Mouse (Mus musculus) c-Kit-positive CD71-positive TER-119-negative erythroid progenitor cells, embryonic 14.5 days (primary cell): ENCODE results near the gene Tcte2.

Source experiments
- DNase-seq: peaks from one replicate; pipeline ENCODE4 v3.0.0-alpha.2; 2013; ENCODE audit warnings: low read depth

Tcte2 gene

GRCm38 (mm10) chr17:13745373-13745772 is 16.3 kb downstream of the Tcte2 start:
- no peak for DNase-seq

- no peak for DNase-seq
Measured at GRCm38 (mm10) chr17:13744824-13745223, 16.8 kb downstream of the Tcte2 start.

DNA sequence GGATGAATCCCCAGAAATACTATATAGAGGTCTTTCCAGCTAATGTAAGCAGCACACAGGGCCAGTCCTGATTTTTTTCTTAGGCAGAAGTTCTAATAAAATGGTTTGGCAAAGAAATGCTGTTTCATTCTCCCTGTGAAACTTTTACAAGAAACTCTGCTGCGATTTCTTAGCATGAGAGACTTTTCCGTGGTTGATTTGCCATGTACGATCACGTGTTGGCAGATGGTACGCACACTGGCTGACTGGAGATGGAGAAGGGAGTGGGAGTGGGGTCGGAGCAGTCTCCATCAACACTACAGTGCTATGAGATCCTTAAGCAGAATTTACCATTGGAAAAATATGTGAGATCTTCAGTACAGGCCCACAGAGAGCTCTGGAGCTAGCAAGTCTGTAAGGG is 17.4 kb downstream of the Tcte2 start:
- no peak for DNase-seq

- no peak for DNase-seq
Measured at GRCm38 (mm10) chr17:13743709-13744079, 17.9 kb downstream of the Tcte2 start.

DNA sequence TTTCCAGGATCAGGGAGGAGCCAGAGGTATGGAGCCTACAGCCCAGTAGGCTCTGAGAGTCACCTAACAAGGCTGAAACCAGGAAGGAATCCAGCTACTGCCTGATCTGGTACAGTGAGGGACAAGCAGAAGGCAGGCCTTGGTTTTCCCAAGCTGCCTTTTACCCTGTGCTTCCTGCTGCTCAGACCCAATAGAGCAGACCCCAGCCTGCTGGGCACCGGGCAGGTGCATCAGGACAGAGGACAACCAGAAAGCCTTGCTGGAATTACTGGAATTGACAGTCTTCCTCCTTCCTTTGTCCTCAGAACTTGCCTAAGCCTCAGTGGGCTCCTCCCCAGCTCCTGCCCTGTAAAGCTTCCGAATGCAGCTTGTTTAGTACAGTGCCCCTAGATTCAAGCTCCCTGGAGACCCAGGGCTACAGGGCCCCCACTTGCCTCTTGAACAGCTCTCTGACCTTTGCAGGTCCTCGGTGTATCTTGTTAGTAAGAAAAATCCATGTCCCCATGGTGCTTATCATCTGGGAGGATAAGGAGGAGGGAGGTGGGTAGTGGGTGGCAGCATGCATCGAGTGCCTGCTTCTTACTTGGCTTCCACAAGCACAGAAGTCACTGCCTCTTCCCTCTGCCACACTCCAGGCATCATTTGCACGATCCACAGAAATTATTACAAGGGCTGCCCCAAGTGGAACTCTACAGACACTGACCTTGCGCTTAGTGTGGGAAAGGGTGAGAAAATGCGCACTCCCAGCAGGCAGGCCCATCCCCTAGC is 18.5 kb downstream of the Tcte2 start:
- no peak for DNase-seq

DNA sequence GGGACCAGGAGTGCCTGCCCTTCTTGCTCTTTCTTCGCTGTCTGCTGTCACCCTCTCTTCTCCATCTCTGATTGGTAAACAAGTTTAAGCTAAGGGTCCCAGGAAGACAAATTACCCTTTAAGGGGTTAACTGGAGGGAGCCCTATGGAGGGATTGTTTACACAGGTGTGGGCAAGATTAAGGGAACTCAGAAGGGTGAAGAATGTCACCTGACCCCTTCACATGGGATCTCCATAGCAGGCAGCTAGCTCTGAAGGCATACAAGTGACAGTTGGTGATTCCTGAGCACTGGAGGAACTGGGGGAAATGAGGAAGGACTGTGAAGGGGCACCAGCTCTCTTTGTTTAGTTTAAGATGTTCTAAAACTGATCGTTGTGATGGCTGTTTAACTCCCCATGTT is 19.3 kb downstream of the Tcte2 start:
- no peak for DNase-seq

DNA sequence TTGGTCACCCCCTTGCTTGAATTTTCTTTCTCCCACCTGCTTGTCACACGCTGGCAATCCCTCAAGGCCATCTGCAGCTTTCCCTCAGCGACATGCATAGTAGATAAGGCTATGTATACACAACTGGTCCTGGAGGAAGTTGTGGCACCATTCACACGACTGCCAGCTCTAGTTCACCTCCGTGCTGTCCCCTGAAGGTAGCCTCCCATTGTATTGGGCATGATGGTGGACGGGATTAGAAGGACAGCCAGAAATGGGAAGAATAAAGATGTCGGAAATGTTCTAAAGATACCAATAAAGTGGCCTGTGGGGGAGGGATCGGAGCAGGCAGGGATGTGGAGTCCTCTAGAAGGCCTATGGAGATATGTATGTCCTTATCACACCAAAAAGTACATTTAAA is 20.0 kb downstream of the Tcte2 start:
- DNase-seq: no peak

DNA sequence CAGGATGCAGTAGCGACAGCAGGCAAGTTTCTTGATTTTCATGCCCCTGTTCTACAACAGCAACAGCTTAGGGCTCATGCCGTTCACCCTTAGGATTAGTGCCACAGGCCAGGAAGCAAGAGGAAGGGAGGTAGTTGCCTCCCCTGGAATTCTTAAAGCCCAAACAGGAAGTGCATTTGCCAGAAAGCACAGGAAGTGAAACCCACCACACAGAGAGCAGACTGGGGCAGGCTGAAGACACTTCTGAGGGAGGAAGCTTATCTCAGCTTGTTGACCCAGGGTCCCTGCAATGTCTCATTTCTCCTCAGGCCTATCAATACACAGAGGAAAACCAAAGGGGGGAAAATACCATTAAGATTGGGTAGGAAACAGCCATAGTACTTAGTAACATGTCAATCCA is 20.8 kb downstream of the Tcte2 start:
- no peak for DNase-seq

GRCm38 (mm10) chr17:13739981-13740380 is 21.6 kb downstream of the Tcte2 start:
- DNase-seq: no peak

GRCm38 (mm10) chr17:13738916-13739315 is 22.7 kb downstream of the Tcte2 start:
- no peak for DNase-seq

- no peak for DNase-seq
Measured at GRCm38 (mm10) chr17:13738121-13738776, 23.4 kb downstream of the Tcte2 start.

DNA sequence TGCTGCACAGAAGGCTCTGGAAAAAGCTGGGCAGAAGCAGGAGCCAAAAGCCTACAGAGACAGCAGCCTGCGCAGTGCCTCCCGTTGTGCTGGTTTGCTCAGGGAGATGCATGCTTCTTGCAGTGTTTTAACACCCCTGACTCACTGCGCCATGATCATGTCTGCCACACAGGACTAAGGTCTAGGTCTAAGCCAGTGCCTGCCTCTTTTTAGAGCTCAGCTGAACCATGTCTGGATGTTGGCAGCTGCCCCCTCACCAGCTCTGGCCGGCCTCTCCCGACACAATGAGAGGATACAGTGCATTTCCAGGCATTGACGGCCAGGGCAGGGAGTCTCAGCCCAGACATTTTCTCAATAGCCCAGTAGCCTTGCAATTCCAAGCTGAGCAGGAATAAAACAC is 24.3 kb downstream of the Tcte2 start:
- no peak for DNase-seq

DNA sequence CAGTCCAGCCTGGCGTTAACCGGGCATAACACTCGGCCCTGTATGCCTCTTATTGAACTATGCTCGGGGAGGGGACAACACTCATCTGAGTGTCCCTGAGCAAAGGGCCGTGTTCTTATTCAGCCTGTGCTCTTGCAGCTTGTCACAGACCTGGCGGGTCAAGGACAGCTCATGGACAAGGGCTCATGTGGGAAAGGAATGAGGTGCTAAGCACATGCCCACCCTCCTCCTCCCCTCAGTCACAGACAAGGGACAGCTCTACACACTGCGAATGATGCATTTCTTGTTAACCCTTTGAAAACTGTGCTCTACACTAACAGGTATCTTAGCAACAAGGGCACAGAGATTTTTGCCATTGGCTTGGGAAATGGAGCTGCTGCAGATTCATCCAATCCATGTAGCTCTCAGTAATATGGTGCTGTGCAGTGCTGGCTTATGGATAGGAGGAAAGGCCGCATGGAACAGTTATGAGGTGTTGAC is 25.8 kb downstream of the Tcte2 start:
- DNase-seq: no peak

GRCm38 (mm10) chr17:13735057-13735456 is 26.6 kb downstream of the Tcte2 start:
- DNase-seq: no peak

DNA sequence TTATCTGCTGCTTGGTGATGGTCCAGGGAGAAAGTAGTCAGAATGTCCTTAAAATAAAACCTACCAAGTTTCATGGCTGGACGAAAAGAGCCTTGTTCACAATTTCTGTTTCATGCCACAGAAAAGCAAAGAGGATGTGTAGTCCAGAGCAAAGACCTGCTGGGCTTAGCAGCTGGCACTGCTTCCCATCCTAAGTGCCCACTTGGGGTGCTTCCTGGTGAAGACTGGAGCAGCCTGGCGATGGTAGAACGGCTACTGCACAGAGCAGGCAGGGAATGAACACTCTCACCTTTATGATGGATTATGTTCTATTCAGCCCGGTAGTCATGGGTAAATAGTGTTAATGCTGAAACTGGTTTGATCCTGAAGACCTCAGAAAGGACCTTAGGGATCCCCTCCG is 27.7 kb downstream of the Tcte2 start:
- no peak for DNase-seq

DNA sequence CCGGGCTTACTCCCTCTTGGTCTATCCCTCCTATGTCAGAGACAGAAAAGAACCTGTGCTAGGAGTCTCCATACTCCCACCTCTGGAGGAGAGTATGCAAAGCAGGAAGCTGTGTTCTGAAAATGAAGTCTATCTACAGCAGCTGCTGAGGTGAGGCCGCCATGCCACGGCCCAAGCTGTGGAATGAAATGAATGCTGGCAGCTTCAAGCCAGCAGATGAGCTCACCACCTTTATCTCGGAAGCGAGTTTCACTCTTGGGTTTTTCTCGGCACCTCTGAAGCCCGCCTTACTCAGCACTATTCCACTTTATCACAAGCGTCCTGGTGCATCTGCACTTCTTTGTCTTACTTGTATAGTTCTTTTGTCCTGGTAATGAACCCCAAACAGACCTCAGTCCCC is 28.9 kb downstream of the Tcte2 start:
- DNase-seq: no peak

DNA sequence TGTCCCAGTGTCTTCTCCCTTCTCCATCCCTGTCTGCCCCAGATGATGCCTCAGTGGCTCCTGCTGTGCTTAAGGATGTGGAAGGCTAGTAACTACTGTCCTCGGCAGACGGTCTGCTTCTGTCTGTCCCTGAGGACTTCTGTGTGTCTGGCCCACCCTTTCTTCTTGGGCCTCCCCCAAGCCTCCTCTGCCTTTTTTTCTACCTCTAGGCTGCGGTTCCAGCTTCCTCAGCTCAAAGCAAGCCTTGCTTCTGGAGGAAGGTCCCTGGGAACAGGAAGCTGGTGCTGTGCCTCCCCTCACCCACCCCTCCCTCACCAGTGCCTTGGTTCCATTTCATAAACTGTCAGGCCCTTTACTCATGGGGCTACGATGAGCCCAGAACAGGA is 29.9 kb downstream of the Tcte2 start:
- DNase-seq: no peak

- DNase-seq: no peak
Measured at GRCm38 (mm10) chr17:13730980-13731726, 30.5 kb downstream of the Tcte2 start.

- no peak for DNase-seq
Measured at GRCm38 (mm10) chr17:13726832-13727355, 34.7 kb downstream of the Tcte2 start.

DNA sequence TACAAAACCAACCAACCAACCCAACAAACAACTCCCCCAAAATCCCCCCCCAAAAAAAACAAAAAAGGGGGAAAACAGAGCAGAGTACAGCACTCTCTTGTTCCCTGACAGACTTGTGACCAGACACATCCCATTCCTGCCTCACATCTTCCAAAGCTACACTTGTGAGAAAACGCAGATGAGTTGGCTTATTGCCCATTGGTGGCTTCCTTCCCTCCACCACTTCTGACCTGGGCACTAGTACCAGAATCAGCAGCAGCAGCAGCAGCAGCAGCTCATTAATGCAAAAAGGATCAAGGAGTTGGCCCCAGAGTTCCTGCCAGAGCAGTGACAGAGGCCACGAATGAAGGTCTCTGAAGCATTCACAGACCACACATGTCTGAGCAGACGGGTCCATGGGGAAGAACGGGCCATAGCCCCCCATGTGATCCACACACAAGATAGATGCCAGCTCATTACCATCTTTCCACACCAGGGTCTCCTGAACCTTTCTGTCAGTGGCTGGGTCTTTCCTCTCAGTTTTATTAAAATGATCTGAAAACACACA is 36.5 kb downstream of the Tcte2 start:
- DNase-seq: no peak

GRCm38 (mm10) chr17:13722434-13722833 is 39.2 kb downstream of the Tcte2 start:
- DNase-seq: no peak

GRCm38 (mm10) chr17:13721372-13721771 is 40.3 kb downstream of the Tcte2 start:
- DNase-seq: no peak

DNA sequence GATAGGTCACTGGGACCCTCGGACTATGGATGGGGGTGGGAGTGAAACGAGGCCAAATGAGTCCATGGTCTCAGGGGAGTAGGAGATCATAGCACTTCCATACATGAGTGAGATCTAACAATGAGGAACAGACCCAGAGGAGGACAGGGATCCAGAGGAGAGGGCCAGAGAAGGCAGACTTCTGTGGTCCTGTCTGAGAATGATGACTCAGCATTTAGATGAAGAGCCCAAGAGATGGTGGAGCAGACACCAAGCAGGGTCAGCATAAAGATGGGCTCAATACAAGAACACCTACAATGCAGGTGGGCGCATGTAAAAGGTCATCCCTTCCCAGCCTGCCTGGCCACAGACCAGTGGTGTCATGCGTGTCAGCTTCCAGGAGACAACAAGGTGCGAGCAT is 41.4 kb downstream of the Tcte2 start:
- DNase-seq: no peak
